Mouse (Mus musculus) testis, adult 2 months (tissue): Measurements from ENCODE around the gene Pvr.

ENCODE experiments used
- CTCF ChIP-seq: fragments of 200-500 bp; IDR thresholded peaks from 2 replicates; pipeline ENCODE4 v1.5.1; 2012; ENCODE audit warnings: low read depth, mild to moderate bottlenecking, inconsistent platforms, low read length, moderate library complexity; ENCODE audit not compliant: control insufficient read depth, insufficient read depth, insufficient replicate concordance
- POLR2A ChIP-seq: fragments of 200-500 bp; IDR thresholded peaks from 2 replicates; pipeline ENCODE4 v1.6.1; 2012; ENCODE audit warnings: low read depth, mild to moderate bottlenecking, inconsistent platforms, low read length, moderate library complexity; ENCODE audit not compliant: control insufficient read depth

DNA sequence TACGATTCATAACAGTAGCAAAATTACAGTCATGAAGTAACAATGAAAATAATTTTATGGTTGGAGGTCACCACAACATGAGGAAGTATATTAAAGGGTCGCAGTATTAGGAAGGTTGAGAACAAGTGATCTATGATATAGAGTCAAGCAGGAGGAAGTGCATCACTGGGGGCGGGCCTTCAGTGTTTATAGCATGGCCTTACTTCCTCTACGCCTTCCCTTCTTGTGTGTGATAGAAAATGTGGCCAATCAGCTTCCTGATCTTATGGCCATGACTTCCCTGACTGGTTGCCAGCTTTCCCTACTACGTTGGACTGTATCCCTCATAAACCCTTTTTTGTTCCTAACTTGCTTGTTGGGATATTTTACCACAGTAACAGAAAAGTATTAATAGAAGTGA is 24.2 kb upstream of the Pvr start:
- no peak for TF ChIP-seq POLR2A
- no peak for TF ChIP-seq CTCF
